26 mouse cellular contexts compared by ENCODE assay signal in the genomic region with DNA sequence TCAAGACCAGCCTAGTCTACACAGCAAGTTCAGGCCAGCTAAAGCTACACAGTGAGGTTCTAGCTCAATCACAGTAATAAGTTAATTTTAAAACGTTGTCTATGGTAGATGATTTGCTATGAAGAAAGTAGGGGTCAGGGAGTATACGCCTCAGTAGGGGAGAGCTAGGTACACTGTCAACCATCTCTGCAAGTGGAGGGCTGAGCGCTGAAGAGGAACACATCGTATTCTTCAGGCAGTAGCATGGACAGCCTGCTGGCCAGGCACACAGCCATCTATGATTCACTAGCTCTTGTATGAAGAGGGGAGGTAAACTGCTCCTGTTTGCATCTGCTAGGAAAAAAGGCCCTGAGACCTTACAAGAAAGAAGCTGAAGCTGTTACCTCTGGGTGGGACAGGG.
DNase-seq lines count a peak whose midpoint lies in the region; TF ChIP-seq lines count a peak whose summit lies in the region.
"Had no signal": no experiment of that assay in that cellular context is flagged by ENCODE, and none has a peak within 500 bp of the region (broad histone marks: within the 10 kb centered on the region; RNA-seq: fewer than 3 reads in every experiment).

No protein-coding gene starts in this region.

- H3K4me3 ChIP-seq in kidney, adult 2 months (ENCODE audit: insufficient read depth, low read depth, low read length), result no peak overlapping the region
- H3K4me3 ChIP-seq in left cerebral cortex, adult 2 months, result no peak overlapping the region
- H3K4me3 ChIP-seq: embryonic facial prominence, embryonic 13.5 days; erythroblast, embryonic 14.5 days; forebrain, embryonic 12.5 days; gastrocnemius, adult 2 months; heart, embryonic 10.5 days; limb, embryonic 12.5 days; midbrain, embryonic 15.5 days; myocyte; neural tube, embryonic 13.5 days; stomach, embryonic 15.5 days had no signal

- peak overlapping the region; percentile 54; the same call in 1 of the 2 replicates for H3K27ac ChIP-seq in kidney, adult 2 months (ENCODE audit: insufficient read depth, low read depth, low read length)
- H3K27ac ChIP-seq in left cerebral cortex, adult 2 months, result no peak overlapping the region
- H3K27ac ChIP-seq: forebrain, embryonic 12.5 days; gastrocnemius, adult 2 months; heart, embryonic 10.5 days; limb, embryonic 12.5 days; macrophage; midbrain, embryonic 15.5 days; neural tube, embryonic 13.5 days; stomach, embryonic 15.5 days had no signal

- intact Hi-C loops in left cerebral cortex, adult 2 months (cut with DNase I), result no loop called here

- H3K27me3 ChIP-seq in kidney, adult 2 months (replicated peaks; ENCODE audit: control insufficient read depth, insufficient read depth, low read length), result no peaks in the 10 kb centered on the region
- H3K27me3 ChIP-seq: embryonic facial prominence, embryonic 13.5 days; forebrain, embryonic 12.5 days; limb, embryonic 12.5 days; midbrain, embryonic 15.5 days; neural tube, embryonic 13.5 days; stomach, embryonic 15.5 days had no signal

- peaks cover 16% of the 10 kb centered on the region; the same call in 1 of the 2 replicates for H3K4me1 ChIP-seq in kidney, adult 2 months (ENCODE audit: control insufficient read depth, insufficient read depth, low read length)
- H3K4me1 ChIP-seq: forebrain, embryonic 12.5 days; stomach, embryonic 15.5 days had no signal

- TF ChIP-seq POLR2A in kidney, adult 2 months (IDR thresholded peaks at IDR 0.05; ENCODE audit: low read depth, low read length), result no peak

- 51% methylated on average over 4 of the region's 4 CpGs for WGBS in kidney, adult 2 months

- peak; percentile 30 to 39 for DNase-seq in cerebellum, postnatal 10 days
- DNase-seq in cerebellum, adult 8-10 months, result no peak
- DNase-seq in 3T3-L1 (ENCODE audit: low read depth, low spot score), result peak; percentile 19
- peak; percentile 64 for DNase-seq in kidney, adult 2 months
- DNase-seq in kidney, postnatal 10 days, result peak; percentile 17
- DNase-seq in left cerebral cortex, adult 2 months (ENCODE audit: extremely low spot score in 1 of 2, low spot score in 2 of 2), result no peak
- no peak for DNase-seq in embryo, embryonic 9.5 days (ENCODE audit: extremely low spot score)
- no peak for DNase-seq in ovary, postnatal 10 days (ENCODE audit: low spot score)
- DNase-seq: adrenal gland, postnatal 25 days; cerebellum, adult 11-12 months; cerebellum, postnatal 25 days; gastrocnemius, adult 2 months; layer of hippocampus, postnatal 36 days; liver, postnatal 0 days; right cerebral cortex, postnatal 4 days; thymus, postnatal 36 days had no signal

- no peak for TF ChIP-seq CTCF in kidney, adult 2 months (conservative IDR thresholded peaks at IDR 0.05; ENCODE audit: insufficient read depth, insufficient read length, low read depth, low read length)
- TF ChIP-seq CTCF in left cerebral cortex, adult 2 months (IDR thresholded peaks at IDR 0.05), result no peak

- no peaks in the 10 kb centered on the region for H3K36me3 ChIP-seq in kidney, adult 2 months (ENCODE audit: control insufficient read depth, insufficient read depth, low read length)
- H3K36me3 ChIP-seq: forebrain, embryonic 12.5 days; midbrain, embryonic 15.5 days; neural tube, embryonic 13.5 days; stomach, embryonic 15.5 days had no signal

Comparison
In these comparisons a context has a peak if more than half of its experiments do, and no peak if none do; other contexts are left out.
1. DNase-seq: peak in cerebellum, postnatal 10 days (2 of 2), 3T3-L1 (single experiment), kidney, adult 2 months (single experiment) and kidney, postnatal 10 days (single experiment); none in cerebellum, adult 8-10 months (single experiment), left cerebral cortex, adult 2 months (0 of 2), embryo, embryonic 9.5 days (single experiment) and ovary, postnatal 10 days (single experiment).